Mouse (Mus musculus) ovary, postnatal 10 days (tissue): ENCODE measurements around the gene Ppp1r2.

Experiments
- DNase-seq: peaks from one replicate; pipeline ENCODE4 v3.0.0; 2022; ENCODE audit warnings: low spot score

Ppp1r2 gene

DNA sequence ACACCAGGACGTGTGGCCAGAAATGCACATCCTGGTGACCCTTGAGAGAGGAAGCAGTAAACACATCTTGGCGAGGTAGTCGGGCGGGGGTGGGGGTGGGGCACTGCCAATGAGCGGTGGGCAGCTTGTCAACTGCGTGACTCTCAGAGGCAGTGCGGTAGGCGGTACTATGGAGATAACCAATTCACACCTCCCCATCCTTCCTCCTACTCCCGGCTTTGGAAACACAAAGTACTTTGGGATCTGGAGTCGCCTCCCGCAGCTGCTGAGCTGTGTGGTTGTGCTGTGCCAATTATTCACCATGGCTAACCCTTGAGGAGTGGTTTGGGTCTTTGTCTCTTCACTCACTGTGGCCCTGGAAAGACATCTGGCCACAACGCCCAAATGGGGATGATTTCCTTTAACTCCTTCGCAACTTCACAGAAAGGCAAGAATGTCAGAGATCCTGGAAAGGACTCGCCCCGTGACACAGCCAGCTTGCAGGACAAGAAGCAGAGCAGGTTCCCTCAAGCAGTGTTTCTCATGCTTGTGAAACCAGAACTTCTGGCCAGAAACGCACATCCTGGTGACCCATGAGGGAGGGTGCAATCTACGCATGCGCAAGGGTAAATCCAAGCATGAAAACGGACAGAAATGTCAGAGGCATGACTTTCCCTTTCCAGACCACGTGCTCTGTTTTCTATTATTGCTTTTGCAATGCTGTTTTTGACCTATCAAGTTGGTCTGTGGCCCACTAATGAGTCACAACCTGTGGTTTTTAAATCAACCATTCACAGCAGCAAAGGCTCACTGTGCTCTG, 41.3 kb downstream of the Ppp1r2 start:
- peak; percentile 53 for DNase-seq

DNA sequence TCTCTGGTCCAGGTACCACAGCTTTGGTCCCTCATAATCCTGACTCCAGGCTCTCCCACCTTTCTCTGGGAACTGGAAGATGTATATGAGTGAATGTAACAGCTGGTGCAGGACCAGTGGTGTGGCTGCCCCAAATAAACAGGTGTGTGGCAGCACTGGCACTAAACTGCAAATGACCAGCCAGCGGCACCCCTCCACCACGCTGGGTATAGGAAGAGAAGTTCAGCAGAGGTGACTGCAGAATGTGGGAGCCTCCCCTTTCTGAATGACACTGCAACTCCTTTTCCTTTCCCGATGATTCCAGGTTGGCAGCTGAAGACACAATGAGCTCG, 41.9 kb downstream of the Ppp1r2 start:
- DNase-seq, result no peak

DNA sequence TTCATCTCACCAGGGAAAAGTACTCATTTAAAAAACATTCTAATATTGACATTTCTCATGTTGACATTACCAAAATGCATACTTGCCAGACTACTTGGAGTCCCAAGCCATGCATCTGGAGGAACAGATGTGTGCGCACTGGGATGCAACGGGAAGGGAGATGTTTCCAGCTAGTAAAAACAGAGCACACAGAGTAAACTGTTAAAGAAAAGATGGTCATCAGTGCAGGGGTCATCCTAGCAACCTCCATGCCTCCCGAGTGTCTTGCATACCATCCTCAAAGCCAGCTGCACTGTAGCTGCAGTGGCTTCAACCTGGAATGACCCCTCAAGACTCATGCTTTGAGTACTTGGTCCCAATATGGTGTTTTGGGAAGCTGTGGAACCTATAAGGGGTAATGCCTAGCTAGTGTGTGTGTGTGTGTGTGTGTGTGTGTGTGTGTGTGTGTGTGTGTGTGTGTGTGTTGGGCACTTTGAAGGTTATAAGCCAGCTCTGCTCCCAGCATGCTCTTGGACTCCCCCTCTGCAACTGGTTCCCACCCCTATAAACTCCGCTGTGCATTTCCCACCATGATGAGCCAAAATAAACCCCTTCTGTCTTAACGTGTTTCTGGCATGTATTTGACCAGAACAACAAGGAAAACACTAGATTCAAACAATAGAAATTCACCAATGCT, 42.4 kb downstream of the Ppp1r2 start:
- no peak for DNase-seq

DNA sequence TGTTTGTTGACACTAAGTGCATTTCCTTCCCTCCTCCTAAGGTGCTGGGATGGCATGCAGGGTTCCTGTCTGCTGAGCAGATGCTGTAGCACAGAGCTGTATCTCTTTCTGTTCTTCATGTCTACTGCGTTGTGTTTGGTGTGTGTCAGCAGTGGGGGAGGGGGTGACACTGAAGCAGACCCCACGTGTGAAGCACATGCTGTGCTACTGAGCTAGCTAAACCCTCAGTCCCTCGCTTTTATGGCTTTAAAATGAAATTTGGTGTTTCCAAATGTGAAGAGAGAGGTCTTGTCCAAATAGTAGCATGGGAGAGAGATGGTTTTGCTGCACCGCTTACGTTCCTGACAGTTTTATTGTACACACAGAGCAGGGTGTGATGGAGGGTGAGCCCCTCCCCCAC, 43.5 kb downstream of the Ppp1r2 start:
- no peak for DNase-seq

DNA sequence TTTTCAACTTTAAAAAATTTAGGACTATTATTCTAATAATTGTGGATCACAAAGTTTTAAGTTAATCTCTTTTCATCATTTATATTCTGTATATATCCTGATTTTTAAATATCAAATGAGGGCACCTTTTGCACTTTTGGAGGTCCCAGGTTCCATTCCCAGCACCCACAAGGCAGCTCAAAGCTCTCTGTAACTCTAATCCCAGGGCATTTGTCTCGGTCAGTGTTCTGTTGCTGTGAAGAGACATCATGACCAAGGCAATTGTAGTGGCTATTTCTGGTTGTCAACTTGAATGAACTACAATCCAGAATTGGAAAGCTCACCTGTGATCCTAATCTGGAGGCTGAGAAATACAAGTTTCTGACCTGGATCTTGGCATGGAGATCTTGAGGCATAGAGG, 47.3 kb downstream of the Ppp1r2 start:
- no peak for DNase-seq

DNA sequence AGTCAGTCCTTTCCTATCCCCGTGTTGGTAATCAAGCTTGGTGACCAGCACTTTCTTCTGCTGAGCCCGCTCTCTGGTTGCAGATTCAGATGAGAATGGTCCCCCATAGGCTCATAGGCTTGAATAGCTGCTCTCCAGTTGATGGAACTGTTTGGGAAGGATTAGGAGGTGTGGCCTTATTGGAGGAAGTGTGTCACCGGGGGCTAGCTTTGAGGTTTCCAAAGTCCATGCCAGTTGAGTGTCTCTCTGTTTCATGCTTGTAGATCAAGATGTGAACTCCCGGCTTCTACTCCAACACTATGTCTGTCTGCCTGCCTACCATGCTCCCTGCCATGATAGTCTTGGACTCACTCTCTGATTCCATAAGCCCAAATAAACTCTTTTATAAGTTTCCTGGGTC, 59.8 kb downstream of the Ppp1r2 start:
- no peak for DNase-seq

DNA sequence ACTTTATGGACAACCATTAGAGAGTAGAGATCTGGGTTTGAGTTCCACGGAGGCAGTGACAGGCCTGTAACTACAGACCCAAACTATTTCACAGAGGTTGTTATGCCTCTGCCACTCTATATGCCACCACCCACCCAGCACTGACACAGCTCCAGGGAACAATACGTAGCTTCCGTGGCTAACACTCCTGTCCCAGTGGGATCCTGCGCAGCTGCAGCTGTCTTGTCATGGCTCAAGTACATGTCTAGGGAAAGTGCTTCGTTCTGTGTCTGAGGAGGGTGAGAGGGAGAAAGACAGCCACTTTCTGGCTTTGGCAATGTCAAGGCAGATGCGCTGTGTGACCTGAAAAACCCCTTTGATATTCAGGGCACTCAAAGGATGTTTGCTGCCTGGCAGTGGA, 61.6 kb downstream of the Ppp1r2 start:
- DNase-seq, result no peak

DNA sequence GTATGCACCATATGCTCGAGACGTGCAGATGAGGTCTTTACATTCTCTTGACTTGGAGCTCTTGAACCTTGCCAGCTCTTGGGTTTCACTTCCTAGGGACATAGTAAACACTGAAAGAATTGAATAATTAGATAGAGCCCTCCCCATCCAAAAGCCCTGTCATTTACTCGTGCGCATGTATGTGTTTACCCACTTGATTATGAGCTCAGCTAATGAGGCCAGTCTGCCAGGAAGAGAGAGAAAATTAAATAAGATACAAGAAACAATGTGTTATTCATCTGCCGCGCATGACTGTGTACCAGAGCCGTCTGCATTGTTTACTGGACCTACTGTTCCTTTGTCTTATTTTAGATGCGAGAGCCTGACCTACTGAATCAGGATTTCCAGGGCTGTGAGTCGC, 63.6 kb downstream of the Ppp1r2 start:
- DNase-seq, result no peak

DNA sequence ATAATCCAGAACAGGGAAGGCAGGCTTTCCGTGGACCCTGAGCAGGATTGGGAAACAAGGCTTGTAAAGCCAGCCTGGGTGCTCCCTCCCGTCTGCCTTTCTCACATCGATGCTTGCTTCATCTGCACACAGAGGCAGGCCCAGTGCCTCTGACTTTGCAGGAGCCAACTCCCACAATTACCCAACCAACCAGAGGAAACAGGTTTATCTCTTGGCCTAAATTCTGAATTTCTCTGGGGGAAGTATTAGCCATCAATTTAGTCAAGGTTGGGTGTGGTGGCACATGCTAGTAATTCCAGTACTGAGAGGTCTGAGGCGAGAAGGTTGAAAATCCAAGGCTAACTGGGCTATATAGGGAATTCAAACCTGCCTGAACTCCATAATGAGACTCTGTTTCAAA, 64.6 kb downstream of the Ppp1r2 start:
- no peak for DNase-seq

DNA sequence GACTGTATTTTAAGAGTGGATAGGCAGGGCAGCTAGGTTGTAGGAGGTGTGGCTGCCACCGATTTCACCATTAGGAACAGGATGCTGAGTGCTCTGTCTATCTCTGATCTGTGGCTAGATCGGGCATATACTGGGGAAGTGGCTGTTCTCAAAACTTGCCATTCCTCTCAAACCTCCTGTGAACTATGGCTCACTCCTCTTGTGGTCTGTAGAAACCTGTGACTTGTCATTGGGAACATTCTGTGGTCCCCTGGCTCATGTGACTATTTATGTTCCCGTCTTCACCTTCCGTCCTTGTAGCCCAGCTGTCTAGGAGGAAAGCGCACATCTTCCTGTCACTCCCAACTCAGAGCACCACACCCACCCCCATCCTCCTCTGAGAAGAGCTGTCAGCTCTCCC, 65.2 kb downstream of the Ppp1r2 start:
- no peak for DNase-seq

DNA sequence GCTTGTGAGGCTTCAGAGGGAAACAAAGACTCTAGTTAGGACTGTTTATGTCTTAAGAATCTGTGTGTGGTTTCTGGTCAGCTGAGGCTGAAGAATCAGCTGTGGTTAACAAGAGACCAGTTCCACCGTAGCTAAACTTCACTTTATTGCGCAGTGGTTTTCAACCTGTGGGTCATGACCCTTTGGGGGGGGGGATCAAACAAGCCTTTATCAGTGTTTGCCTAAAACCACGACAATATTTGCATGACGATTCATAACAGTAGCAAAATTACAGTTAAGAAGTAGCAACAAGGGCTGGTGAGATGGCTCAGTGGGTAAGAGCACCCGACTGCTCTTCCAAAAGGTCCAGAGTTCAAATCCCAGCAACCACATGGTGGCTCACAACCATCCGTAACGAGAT, 69.4 kb downstream of the Ppp1r2 start:
- no peak for DNase-seq

DNA sequence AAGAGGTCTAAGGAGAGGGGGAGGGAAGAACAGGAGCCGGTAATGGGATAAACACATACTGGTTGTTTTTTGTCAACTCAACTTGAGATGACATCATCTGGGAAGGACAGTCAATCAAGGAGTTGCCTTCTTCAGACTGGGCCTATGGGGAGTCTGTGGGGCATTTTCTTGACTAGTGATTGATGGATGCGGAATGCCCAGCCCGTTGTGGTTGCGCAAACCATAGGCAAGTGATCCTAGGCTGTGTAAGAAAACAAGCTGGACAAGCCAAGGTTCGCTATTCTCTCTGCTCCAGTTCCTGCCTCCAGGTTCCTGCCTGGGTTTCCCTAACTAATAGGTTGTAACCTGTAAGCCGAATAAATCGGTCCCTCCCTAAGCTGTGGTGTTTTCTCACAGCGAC, 69.9 kb downstream of the Ppp1r2 start:
- no peak for DNase-seq

DNA sequence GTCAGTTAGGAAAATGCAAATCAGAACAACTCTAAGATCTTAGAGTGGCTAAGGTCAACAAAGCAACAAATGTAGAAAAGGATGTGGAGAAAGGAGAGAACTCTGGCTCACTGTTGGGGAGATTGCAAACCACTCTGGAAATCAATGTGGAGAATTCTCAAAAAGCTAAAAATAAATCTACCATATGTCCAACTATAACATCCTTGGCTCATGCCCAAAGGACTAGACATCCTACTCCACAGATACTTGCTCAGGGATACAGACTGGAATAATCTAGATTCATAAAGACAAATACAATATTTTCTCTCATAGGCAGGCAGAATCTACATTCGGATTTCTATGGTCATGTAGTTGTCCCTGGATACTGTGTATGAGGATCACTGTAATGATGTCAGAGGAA, 70.9 kb downstream of the Ppp1r2 start:
- no peak for DNase-seq

DNA sequence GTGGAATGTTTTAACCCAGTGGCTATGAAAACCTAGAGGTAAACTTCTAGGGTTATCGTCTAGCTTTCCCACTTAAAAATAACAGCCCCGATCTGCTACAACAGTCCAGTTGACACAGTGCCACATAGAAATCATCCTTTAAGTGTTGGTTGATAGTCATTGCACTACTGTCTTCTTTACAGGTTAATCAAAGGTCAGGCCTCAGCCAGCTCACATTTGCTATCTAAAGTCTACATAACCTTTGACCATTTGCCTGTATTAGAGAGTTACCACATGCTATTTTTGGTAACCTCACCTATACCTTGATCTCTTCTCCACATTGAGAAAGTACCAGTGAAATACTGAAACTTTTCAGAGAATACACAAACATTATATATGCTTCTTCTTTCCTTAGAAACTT, 73.4 kb downstream of the Ppp1r2 start:
- DNase-seq, result no peak
